In the genomic region with DNA sequence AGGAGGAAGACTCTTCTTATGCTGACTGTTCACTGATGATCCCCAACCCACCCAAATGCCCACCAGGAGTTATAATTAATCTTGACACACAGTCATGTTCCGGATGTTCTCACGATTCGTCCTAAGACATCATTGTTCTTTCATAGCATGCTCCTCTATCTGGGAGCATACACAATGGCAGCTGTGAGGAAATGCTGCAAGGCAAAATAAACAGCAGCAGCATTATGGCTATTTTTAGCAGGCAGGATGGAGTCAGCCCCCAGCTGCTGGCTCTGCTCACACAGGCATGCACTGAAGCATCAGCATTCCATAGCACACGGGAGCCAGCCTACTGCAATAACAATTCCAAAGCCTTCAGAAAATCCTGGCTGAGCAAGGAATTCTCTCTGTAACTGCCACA, we compare ENCODE assay signal across 9 mouse cellular contexts.
DNase-seq lines count a peak whose midpoint lies in the region; ATAC-seq and TF ChIP-seq lines count a peak whose summit lies in the region.
"Had no signal": no experiment of that assay in that cellular context is flagged by ENCODE, and none has a peak within 500 bp of the region (broad histone marks: within the 10 kb centered on the region; RNA-seq: fewer than 3 reads in every experiment).

No protein-coding gene starts in this region.

- no peaks in the 10 kb centered on the region for H3K9me3 ChIP-seq in forebrain, embryonic 14.5 days (replicated peaks; ENCODE audit: control insufficient read depth, low read length)
- no peaks in the 10 kb centered on the region for H3K9me3 ChIP-seq in forebrain, embryonic 12.5 days
- H3K9me3 ChIP-seq in embryonic facial prominence, embryonic 13.5 days: no peaks in the 10 kb centered on the region
- peaks cover 5% of the 10 kb centered on the region; the same call in 1 of the 2 replicates for H3K9me3 ChIP-seq in hindbrain, embryonic 14.5 days (ENCODE audit: control insufficient read depth, low read length)
- H3K9me3 ChIP-seq in liver, postnatal 0 days (ENCODE audit: low read length): no peaks in the 10 kb centered on the region

- intact Hi-C loops in gastrocnemius, adult 2 months (cut with DNase I): no loop called here

- no peak overlapping the region for H3K4me3 ChIP-seq in forebrain, embryonic 14.5 days (ENCODE audit: low read depth, low read length)
- H3K4me3 ChIP-seq in forebrain, embryonic 12.5 days (replicated peaks): no peak overlapping the region
- H3K4me3 ChIP-seq in embryonic facial prominence, embryonic 13.5 days: no peak overlapping the region
- H3K4me3 ChIP-seq in hindbrain, embryonic 14.5 days (replicated peaks; ENCODE audit: low read length): no peak overlapping the region
- H3K4me3 ChIP-seq in liver, postnatal 0 days (ENCODE audit: low read depth, low read length): no peak overlapping the region
- no peak overlapping the region for H3K4me3 ChIP-seq in gastrocnemius, adult 2 months
- H3K4me3 ChIP-seq: megakaryocyte, embryonic 14.5 days had no signal

- no peak for TF ChIP-seq CTCF in liver, postnatal 0 days (IDR thresholded peaks at IDR 0.05; ENCODE audit: low read depth)
- no peak for TF ChIP-seq CTCF in gastrocnemius, adult 2 months (IDR thresholded peaks at IDR 0.05)

- 55% methylated on average over 4 of the region's 4 CpGs for WGBS in forebrain, embryonic 14.5 days
- 58% methylated on average over 4 of the region's 4 CpGs for WGBS in forebrain, embryonic 12.5 days
- 13% methylated on average over 4 of the region's 4 CpGs for WGBS in embryonic facial prominence, embryonic 13.5 days
- WGBS in hindbrain, embryonic 14.5 days: 30% methylated on average over 4 of the region's 4 CpGs
- WGBS in liver, postnatal 0 days (ENCODE audit: insufficient replicate concordance): 45% methylated on average over 4 of the region's 4 CpGs

- TF ChIP-seq EP300 in liver, postnatal 0 days (IDR thresholded peaks at IDR 0.05; ENCODE audit: low read depth): no peak

- peak; percentile 37 for DNase-seq in forebrain, embryonic 14.5 days (ENCODE audit: low spot score)
- peak; percentile 43 for DNase-seq in hindbrain, embryonic 14.5 days (ENCODE audit: low spot score)
- no peak for DNase-seq in liver, postnatal 0 days
- DNase-seq in right cerebral cortex, postnatal 14 days: peak; percentile 6
- no peak for DNase-seq in gastrocnemius, adult 2 months
- no peak for DNase-seq in cerebellum, postnatal 36 days

- no peak overlapping the region for H3K9ac ChIP-seq in forebrain, embryonic 14.5 days (ENCODE audit: low read length)
- H3K9ac ChIP-seq in forebrain, embryonic 12.5 days: no peak overlapping the region
- no peak overlapping the region for H3K9ac ChIP-seq in embryonic facial prominence, embryonic 13.5 days
- H3K9ac ChIP-seq in hindbrain, embryonic 14.5 days: no peak overlapping the region
- no peak overlapping the region for H3K9ac ChIP-seq in liver, postnatal 0 days (replicated peaks)

- H3K36me3 ChIP-seq in forebrain, embryonic 14.5 days (ENCODE audit: control insufficient read depth, insufficient read depth, low read length): no peaks in the 10 kb centered on the region
- no peaks in the 10 kb centered on the region for H3K36me3 ChIP-seq in forebrain, embryonic 12.5 days (replicated peaks)
- no peaks in the 10 kb centered on the region for H3K36me3 ChIP-seq in embryonic facial prominence, embryonic 13.5 days
- no peaks in the 10 kb centered on the region for H3K36me3 ChIP-seq in hindbrain, embryonic 14.5 days (replicated peaks; ENCODE audit: control insufficient read depth, insufficient read depth)
- H3K36me3 ChIP-seq in liver, postnatal 0 days (replicated peaks; ENCODE audit: insufficient read depth, low read length): no peaks in the 10 kb centered on the region

- H3K27me3 ChIP-seq in forebrain, embryonic 14.5 days (replicated peaks; ENCODE audit: control insufficient read depth, insufficient read depth, low read length): no peaks in the 10 kb centered on the region
- H3K27me3 ChIP-seq in forebrain, embryonic 12.5 days: no peaks in the 10 kb centered on the region
- no peaks in the 10 kb centered on the region for H3K27me3 ChIP-seq in embryonic facial prominence, embryonic 13.5 days
- no peaks in the 10 kb centered on the region for H3K27me3 ChIP-seq in hindbrain, embryonic 14.5 days (ENCODE audit: control insufficient read depth, insufficient read depth, low read length)
- H3K27me3 ChIP-seq in liver, postnatal 0 days (ENCODE audit: insufficient read depth, low read length): no peaks in the 10 kb centered on the region
- H3K27me3 ChIP-seq: megakaryocyte, embryonic 14.5 days had no signal

- no peak overlapping the region for H3K4me2 ChIP-seq in forebrain, embryonic 14.5 days (ENCODE audit: low read length)
- no peak overlapping the region for H3K4me2 ChIP-seq in forebrain, embryonic 12.5 days
- peak overlapping the region; percentile 20 for H3K4me2 ChIP-seq in embryonic facial prominence, embryonic 13.5 days
- no peak overlapping the region for H3K4me2 ChIP-seq in hindbrain, embryonic 14.5 days (replicated peaks)
- H3K4me2 ChIP-seq in liver, postnatal 0 days (ENCODE audit: low read depth, low read length): no peak overlapping the region

- no peak overlapping the region for H3K27ac ChIP-seq in forebrain, embryonic 14.5 days (ENCODE audit: low read depth, low read length)
- no peak overlapping the region for H3K27ac ChIP-seq in forebrain, embryonic 12.5 days
- no peak overlapping the region for H3K27ac ChIP-seq in embryonic facial prominence, embryonic 13.5 days
- H3K27ac ChIP-seq in hindbrain, embryonic 14.5 days: peak overlapping the region; percentile 27
- no peak overlapping the region for H3K27ac ChIP-seq in liver, postnatal 0 days (ENCODE audit: low read depth)
- no peak overlapping the region for H3K27ac ChIP-seq in gastrocnemius, adult 2 months

- ATAC-seq in forebrain, embryonic 14.5 days: peak; percentile 63
- no peak for ATAC-seq in forebrain, embryonic 12.5 days (ENCODE audit: low FRiP score)
- ATAC-seq in embryonic facial prominence, embryonic 13.5 days (ENCODE audit: insufficient number of reproducible peaks, insufficient read depth, low FRiP score, low TSS enrichment, low read depth): peak; percentile 59; the same call in 1 of the 2 replicates
- ATAC-seq in hindbrain, embryonic 14.5 days (ENCODE audit: low FRiP score): peak; percentile 59; the same call in 1 of the 2 replicates
- peak; percentile 35; the same call in 1 of the 2 replicates for ATAC-seq in liver, postnatal 0 days

- no peaks in the 10 kb centered on the region for H3K4me1 ChIP-seq in forebrain, embryonic 14.5 days (ENCODE audit: control insufficient read depth, insufficient read depth, low read length)
- H3K4me1 ChIP-seq in forebrain, embryonic 12.5 days: no peaks in the 10 kb centered on the region
- H3K4me1 ChIP-seq in embryonic facial prominence, embryonic 13.5 days: peaks cover 6% of the 10 kb centered on the region
- 0 out of 2 replicates have a peak, but pooled peaks cover 7% of the 10 kb centered on the region for H3K4me1 ChIP-seq in hindbrain, embryonic 14.5 days (replicated peaks; ENCODE audit: control insufficient read depth, insufficient read depth, low read length)
- no peaks in the 10 kb centered on the region for H3K4me1 ChIP-seq in liver, postnatal 0 days (ENCODE audit: insufficient read depth)
- H3K4me1 ChIP-seq: megakaryocyte, embryonic 14.5 days had no signal

Comparison
In these comparisons a context has a peak if more than half of its experiments do, and no peak if none do; other contexts are left out.
1. DNase-seq: peak in forebrain, embryonic 14.5 days (single experiment), hindbrain, embryonic 14.5 days (single experiment) and right cerebral cortex, postnatal 14 days (single experiment); none in liver, postnatal 0 days (single experiment), gastrocnemius, adult 2 months (single experiment) and cerebellum, postnatal 36 days (0 of 2).